Mouse (Mus musculus) forebrain, embryonic 15.5 days (tissue): Measurements from ENCODE around the gene Nfkbia. TPM values are rescaled to one million over a fixed set of nuclear protein-coding genes. Genes with fewer than 3 reads are reported as not detected.
A peak's percentile ranks its signal among the peaks of the same experiment; 100 is the strongest.

ENCODE experiments used
- ATAC-seq: fragments of 200-750 bp; cut with Nextera tagmentation; replicated peaks from 2 replicates; pipeline ENCODE4 v1.8.0; 2017; ENCODE audit warnings: mild to moderate bottlenecking, moderate TSS enrichment, moderate library complexity
- H3K27ac ChIP-seq: fragments of 300-500 bp; sonication (generic); replicated peaks from 2 replicates; pipeline ENCODE4 v1.5.1; 2015; ENCODE audit warnings: mild to moderate bottlenecking, inconsistent platforms
- H3K27me3 ChIP-seq: fragments of 300-500 bp; sonication (generic); 2 replicates; pipeline ENCODE4 v1.6.1; 2015; ENCODE audit warnings: inconsistent platforms
- H3K36me3 ChIP-seq: fragments of 300-500 bp; sonication (generic); 2 replicates; pipeline ENCODE4 v1.6.1; 2015; ENCODE audit warnings: mild to moderate bottlenecking, inconsistent platforms
- H3K4me1 ChIP-seq: fragments of 300-500 bp; sonication (generic); 2 replicates; pipeline ENCODE4 v1.6.1; 2015; ENCODE audit warnings: inconsistent platforms
- H3K4me2 ChIP-seq: fragments of 300-500 bp; sonication (generic); replicated peaks from 2 replicates; pipeline ENCODE4 v1.6.1; 2015; ENCODE audit warnings: mild to moderate bottlenecking, inconsistent platforms
- H3K4me3 ChIP-seq: fragments of 300-500 bp; sonication (generic); 2 replicates; pipeline ENCODE4 v1.5.1; 2015; ENCODE audit warnings: mild to moderate bottlenecking, inconsistent platforms
- H3K9ac ChIP-seq: fragments of 300-500 bp; sonication (generic); replicated peaks from 2 replicates; pipeline ENCODE4 v1.6.1; 2015; ENCODE audit warnings: mild to moderate bottlenecking, inconsistent platforms
- H3K9me3 ChIP-seq: fragments of 300-500 bp; sonication (generic); 2 replicates; pipeline ENCODE4 v1.6.1; 2016; ENCODE audit warnings: inconsistent platforms
- WGBS: fragments of 180-500 bp; shearing (Covaris S2); methylation state at CpG from one replicate; pipeline ENCODE4 v1.1.7; 2015; ENCODE audit warnings: mixed read lengths; 5-methylcytosine and 5-hydroxymethylcytosine counted together
- polyA plus RNA-seq: library from polyadenylated mRNA; unstranded; fragments of >200 nt; fragmentation: Nextera tagmentation; extraction: Ambion mirVana; gene quantifications from 2 replicates; pipeline ENCODE4 v1.2.1, GENCODE M21; 2015

Gene Nfkbia
- polyA plus RNA-seq, 1 experiment from 2014 or later: 56.2 TPM

- no peak overlapping the region for H3K27ac ChIP-seq
- H3K4me3 ChIP-seq: no peak overlapping the region
- H3K4me2 ChIP-seq: no peak overlapping the region
- H3K9ac ChIP-seq: no peak overlapping the region
- WGBS: 32% methylated on average over 8 of the region's 8 CpGs
- ATAC-seq: 0 out of 2 replicates have a peak, but pooled peaks have one; percentile 32
- no peaks in the 10 kb centered on the region for H3K27me3 ChIP-seq
- H3K4me1 ChIP-seq: no peaks in the 10 kb centered on the region
- H3K36me3 ChIP-seq: no peaks in the 10 kb centered on the region
- H3K9me3 ChIP-seq: no peaks in the 10 kb centered on the region
Measured at GRCm38 (mm10) chr12:55473250-55474208, 18.9 kb downstream of the Nfkbia start.

DNA sequence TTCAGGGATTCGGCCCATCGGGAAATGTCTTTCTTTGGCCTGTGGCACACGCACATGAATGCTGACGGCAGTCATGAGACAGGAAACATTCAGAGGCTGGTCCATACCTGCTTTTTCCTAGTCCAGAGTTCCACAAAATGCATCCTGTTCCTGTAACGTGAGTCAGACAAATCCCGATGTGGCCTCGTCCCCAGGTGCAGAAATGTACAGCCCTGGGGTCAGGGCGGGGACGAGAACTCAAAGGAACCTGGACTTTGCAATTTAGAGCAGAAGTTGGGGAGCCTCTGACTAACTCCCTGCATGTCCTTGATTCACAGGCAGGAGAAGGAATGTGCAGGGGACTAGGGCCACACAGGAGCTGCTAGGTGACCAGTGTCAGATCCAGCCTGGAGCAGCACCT, 21.1 kb downstream of the Nfkbia start:
- no peak overlapping the region for H3K4me2 ChIP-seq
- H3K27ac ChIP-seq: no peak overlapping the region
- H3K36me3 ChIP-seq: no peaks in the 10 kb centered on the region
- no peak overlapping the region for H3K9ac ChIP-seq
- WGBS: 90% methylated on average over 9 of the region's 9 CpGs
- no peak overlapping the region for H3K4me3 ChIP-seq
- H3K4me1 ChIP-seq: peaks cover 1% of the 10 kb centered on the region
- no peaks in the 10 kb centered on the region for H3K9me3 ChIP-seq
- H3K27me3 ChIP-seq: no peaks in the 10 kb centered on the region
- no peak for ATAC-seq

DNA sequence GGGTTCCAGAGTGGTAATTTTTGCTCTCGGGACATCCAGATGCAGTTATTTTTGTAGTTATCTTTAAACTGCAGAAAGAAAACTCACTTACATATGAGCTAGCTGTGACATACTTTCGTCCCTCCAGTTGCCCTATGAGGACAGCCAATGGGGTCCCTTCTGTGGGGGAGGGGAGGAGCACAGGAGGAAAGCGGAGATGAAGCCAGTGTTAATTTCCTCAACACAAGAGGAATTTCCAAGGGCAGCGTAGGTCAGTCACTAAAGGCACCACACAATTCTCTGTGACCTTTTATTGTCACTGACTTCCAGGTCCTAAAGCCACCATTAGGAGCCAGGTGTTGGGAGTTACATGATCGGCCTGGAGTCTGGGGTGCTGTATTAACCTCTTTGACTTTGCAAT, 22.0 kb downstream of the Nfkbia start:
- H3K4me2 ChIP-seq: no peak overlapping the region
- peaks cover 9% of the 10 kb centered on the region for H3K4me1 ChIP-seq
- no peaks in the 10 kb centered on the region for H3K9me3 ChIP-seq
- H3K36me3 ChIP-seq: no peaks in the 10 kb centered on the region
- no peak overlapping the region for H3K9ac ChIP-seq
- no peak for ATAC-seq
- H3K4me3 ChIP-seq: no peak overlapping the region
- 61% methylated on average over 5 of the region's 5 CpGs for WGBS
- no peaks in the 10 kb centered on the region for H3K27me3 ChIP-seq
- H3K27ac ChIP-seq: no peak overlapping the region

DNA sequence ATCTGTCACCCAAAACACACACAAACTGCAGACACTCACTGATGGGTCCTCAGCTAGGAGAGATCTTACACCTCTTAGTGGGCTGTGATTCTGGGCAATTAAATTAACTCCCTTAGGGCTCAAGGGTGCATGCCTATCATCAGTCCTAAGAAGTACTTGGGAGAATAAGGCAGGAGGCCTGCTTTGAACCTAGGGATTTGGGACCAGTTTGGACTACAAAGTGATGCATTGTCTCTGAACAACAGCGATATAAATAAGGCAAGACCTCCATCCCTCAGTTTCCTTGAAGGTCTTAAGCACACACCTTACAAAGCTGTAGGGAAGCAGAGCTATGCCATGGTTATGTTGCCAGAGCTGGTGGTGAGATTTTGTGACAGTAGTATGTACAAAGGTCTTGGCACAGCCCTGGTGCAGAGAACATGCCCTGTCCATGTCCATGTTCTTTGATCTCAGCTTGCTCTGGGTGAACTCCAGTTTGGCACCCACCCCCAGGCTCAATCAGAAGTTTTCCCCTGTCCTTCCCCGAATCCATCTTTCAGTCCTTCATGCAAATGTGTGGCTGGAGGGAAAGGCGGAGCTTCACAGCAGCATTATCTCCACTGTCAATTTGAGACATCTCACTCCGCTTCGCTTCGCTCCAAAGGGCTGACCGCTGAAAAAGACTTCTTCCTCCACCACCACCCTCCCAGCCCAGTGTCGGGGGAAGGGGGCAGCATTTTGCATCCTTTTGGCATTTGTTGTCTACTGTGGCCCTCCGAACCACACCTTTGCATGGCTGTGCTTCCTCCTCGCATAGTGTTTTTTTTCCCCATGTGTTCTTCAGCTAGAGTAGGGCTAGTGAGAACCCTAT, 24.9 kb downstream of the Nfkbia start:
- ATAC-seq: no peak
- Histone ChIP-seq H3K9me3 (no peaks in the 10 kb centered on the region), H3K4me1 (peaks cover 30% of the 10 kb centered on the region), H3K36me3 (no peaks in the 10 kb centered on the region), H3K9ac (no peak overlapping the region), H3K27me3 (no peaks in the 10 kb centered on the region), H3K27ac (no peak overlapping the region), H3K4me3 (no peak overlapping the region), H3K4me2 (no peak overlapping the region)
- 70% methylated on average over 10 of the region's 10 CpGs for WGBS

DNA sequence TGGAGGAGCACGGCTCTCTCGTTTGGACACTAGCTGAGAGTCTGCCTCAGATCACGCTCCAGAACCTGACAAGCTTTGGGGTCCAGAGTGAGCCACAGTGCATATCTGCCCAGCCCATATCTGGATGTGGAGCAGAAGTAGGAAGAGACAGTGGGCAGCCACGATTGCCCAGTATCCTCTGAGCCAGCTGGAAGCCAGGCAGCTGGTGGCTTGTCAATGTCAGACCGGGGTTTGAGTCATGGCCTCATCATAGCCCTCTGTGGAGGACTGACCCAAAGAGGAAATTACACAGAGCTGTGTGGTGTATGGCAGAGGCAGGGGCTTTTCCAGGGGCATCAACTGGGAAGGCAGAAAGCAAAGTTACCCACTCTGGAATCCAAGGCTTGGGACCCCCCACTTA, 25.6 kb downstream of the Nfkbia start:
- WGBS: 81% methylated on average over 5 of the region's 5 CpGs
- H3K27me3 ChIP-seq: no peaks in the 10 kb centered on the region
- H3K4me2 ChIP-seq: no peak overlapping the region
- no peak overlapping the region for H3K27ac ChIP-seq
- H3K4me1 ChIP-seq: peaks cover 30% of the 10 kb centered on the region
- H3K9me3 ChIP-seq: no peaks in the 10 kb centered on the region
- no peak overlapping the region for H3K4me3 ChIP-seq
- H3K36me3 ChIP-seq: no peaks in the 10 kb centered on the region
- no peak for ATAC-seq
- H3K9ac ChIP-seq: no peak overlapping the region

DNA sequence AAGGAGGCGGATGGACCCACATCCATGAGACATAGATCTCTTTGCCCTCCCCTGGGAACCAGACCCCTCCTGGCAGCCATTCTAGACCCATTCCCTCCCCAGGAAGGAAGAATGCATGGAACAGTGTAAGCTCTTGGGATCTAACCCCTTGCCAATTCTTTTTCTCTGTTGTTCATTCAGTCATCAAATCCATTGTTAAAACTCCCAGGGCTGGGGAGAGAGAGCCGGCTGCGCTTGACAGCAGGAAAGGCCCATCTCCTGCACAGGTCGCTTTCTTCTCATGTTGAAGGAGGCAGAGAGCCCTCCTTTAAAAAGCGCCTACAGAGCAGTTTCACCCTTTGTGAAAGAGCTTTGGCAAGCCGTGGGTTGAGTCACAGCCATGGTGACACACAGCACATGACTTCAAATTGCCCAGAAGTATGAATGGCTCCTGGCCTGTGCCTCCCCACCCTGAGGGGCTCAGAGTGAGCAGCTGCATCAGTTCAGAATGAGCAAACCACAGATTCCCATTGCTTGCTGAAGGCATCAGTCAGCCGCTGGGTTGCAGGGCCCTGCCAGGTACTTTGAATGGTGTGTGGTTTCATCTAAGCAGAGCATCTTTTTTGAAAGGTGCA, 26.3 kb downstream of the Nfkbia start:
- Histone ChIP-seq H3K9ac (no peak overlapping the region), H3K9me3 (no peaks in the 10 kb centered on the region), H3K4me3 (no peak overlapping the region), H3K4me2 (no peak overlapping the region), H3K27me3 (no peaks in the 10 kb centered on the region), H3K27ac (no peak overlapping the region), H3K36me3 (no peaks in the 10 kb centered on the region), H3K4me1 (peaks cover 30% of the 10 kb centered on the region)
- 43% methylated on average over 7 of the region's 7 CpGs for WGBS
- peak; percentile 35; the same call in 1 of the 2 replicates for ATAC-seq

GRCm38 (mm10) chr12:55465401-55465983, 27.0 kb downstream of the Nfkbia start:
- Histone ChIP-seq H3K4me3 (no peak overlapping the region), H3K9ac (no peak overlapping the region), H3K27ac (no peak overlapping the region), H3K4me1 (peaks cover 30% of the 10 kb centered on the region), H3K27me3 (no peaks in the 10 kb centered on the region), H3K9me3 (no peaks in the 10 kb centered on the region), H3K36me3 (no peaks in the 10 kb centered on the region), H3K4me2 (no peak overlapping the region)
- ATAC-seq: no peak
- WGBS: 72% methylated on average over 17 of the region's 17 CpGs

- Histone ChIP-seq H3K4me2 (0 out of 2 replicates have a peak overlapping the region, but pooled peaks have one; percentile 18), H3K4me3 (no peak overlapping the region), H3K4me1 (peaks cover 30% of the 10 kb centered on the region), H3K27me3 (no peaks in the 10 kb centered on the region), H3K27ac (no peak overlapping the region; the same call in 1 of the 2 replicates), H3K9me3 (no peaks in the 10 kb centered on the region), H3K9ac (no peak overlapping the region), H3K36me3 (no peaks in the 10 kb centered on the region)
- 0 out of 2 replicates have a peak, but pooled peaks have one; percentile 24 for ATAC-seq
- WGBS: 32% methylated on average over 14 of the region's 14 CpGs
Measured at GRCm38 (mm10) chr12:55464846-55465361, 27.5 kb downstream of the Nfkbia start.

DNA sequence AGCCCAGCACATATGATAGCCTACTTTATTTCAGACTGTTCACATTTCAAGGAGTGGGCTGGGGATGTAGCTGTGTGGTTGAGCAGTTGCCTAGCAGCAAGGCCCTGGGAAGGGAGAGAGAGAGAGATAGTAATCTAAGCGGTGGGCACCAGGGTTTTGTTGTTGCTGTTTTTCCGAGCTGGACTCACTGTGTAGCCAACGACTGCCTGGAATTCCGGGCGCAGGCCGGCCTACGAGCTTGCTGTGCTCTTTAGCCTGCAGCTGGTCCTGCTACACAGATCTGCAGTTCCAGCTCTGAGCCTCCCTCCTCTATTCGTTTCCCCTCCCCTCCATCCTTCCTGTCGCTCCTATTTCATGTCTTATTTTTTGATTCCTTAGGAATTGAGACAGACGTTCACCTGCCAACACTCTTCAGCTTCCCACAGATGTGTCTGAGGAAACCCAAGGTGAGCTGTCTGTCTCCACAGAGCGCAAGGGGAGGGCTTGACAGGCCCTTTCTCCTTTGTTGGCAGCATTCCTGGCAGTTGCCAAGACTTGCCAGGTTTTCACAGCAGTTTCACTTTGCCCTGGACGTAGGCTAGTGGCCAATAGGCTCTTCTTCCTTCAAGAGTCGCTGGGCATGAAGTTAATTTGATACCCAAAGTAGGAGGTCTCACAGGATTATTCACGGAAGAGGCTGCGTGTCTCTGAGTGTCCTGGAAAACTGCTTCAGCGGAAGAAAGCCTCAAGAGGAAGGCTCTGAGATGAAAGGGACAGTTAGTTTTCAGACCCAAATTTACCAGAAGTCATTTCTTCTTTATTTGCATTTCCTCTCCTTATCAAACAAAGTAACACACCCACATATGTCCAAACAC, 28.2 kb downstream of the Nfkbia start:
- Histone ChIP-seq H3K27ac (peak overlapping the region; percentile 77), H3K36me3 (no peaks in the 10 kb centered on the region), H3K4me3 (no peak overlapping the region), H3K9me3 (no peaks in the 10 kb centered on the region), H3K27me3 (no peaks in the 10 kb centered on the region), H3K4me1 (peaks cover 30% of the 10 kb centered on the region), H3K4me2 (peak overlapping the region; percentile 18; the same call in 1 of the 2 replicates), H3K9ac (no peak overlapping the region)
- WGBS: 16% methylated on average over 16 of the region's 16 CpGs
- peak; percentile 65 for ATAC-seq

GRCm38 (mm10) chr12:55463087-55463486, 29.4 kb downstream of the Nfkbia start:
- no peaks in the 10 kb centered on the region for H3K36me3 ChIP-seq
- 68% methylated on average over 5 of the region's 5 CpGs for WGBS
- no peak overlapping the region for H3K4me2 ChIP-seq
- H3K4me1 ChIP-seq: peaks cover 30% of the 10 kb centered on the region
- H3K27ac ChIP-seq: no peak overlapping the region
- H3K27me3 ChIP-seq: no peaks in the 10 kb centered on the region
- no peak overlapping the region for H3K9ac ChIP-seq
- no peaks in the 10 kb centered on the region for H3K9me3 ChIP-seq
- ATAC-seq: no peak
- no peak overlapping the region for H3K4me3 ChIP-seq

GRCm38 (mm10) chr12:55462456-55462855, 30.0 kb downstream of the Nfkbia start:
- H3K4me3 ChIP-seq: no peak overlapping the region
- no peaks in the 10 kb centered on the region for H3K36me3 ChIP-seq
- H3K4me1 ChIP-seq: peaks cover 30% of the 10 kb centered on the region
- H3K27me3 ChIP-seq: no peaks in the 10 kb centered on the region
- no peak for ATAC-seq
- H3K9ac ChIP-seq: no peak overlapping the region
- no peak overlapping the region for H3K4me2 ChIP-seq
- H3K27ac ChIP-seq: no peak overlapping the region
- WGBS: 83% methylated on average over 6 of the region's 6 CpGs
- H3K9me3 ChIP-seq: no peaks in the 10 kb centered on the region
